In the genomic region with DNA sequence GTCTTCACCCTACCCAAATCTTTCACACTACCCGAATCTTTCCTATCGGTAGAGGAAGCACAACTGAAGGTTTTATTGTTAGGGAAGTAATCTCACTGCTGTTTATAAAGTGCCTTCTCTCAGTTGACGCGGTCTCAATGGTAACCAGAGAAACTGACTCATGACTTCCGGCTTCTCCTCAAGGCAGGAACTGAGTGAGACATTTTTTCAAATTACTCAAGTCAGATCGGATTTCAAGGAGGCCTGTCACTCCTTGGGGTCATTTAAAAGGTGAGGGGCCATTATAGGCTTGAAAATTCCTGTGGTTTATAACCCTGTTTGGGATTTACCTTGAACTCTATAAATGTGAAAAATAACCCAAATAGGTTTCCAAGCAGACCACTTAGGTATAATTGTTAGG, we compare ENCODE assay signal across 11 mouse cellular contexts.
A peak's percentile ranks its signal among the peaks of the same experiment; 100 is the strongest.
DNase-seq lines count a peak whose midpoint lies in the region; ATAC-seq and TF ChIP-seq lines count a peak whose summit lies in the region.
"Had no signal": no experiment of that assay in that cellular context is flagged by ENCODE, and none has a peak within 500 bp of the region (broad histone marks: within the 10 kb centered on the region; RNA-seq: fewer than 3 reads in every experiment).

No protein-coding gene starts in this region.

- 13% methylated on average over 6 of the region's 6 CpGs for WGBS in liver, embryonic 14.5 days (ENCODE audit: insufficient replicate concordance)
- 21% methylated on average over 6 of the region's 6 CpGs for WGBS in liver, embryonic 11.5 days
- 5% methylated on average over 6 of the region's 6 CpGs for WGBS in limb, embryonic 10.5 days
- 31% methylated on average over 6 of the region's 6 CpGs for WGBS in stomach, postnatal 0 days
- WGBS in forebrain, postnatal 0 days = 55% methylated on average over 6 of the region's 6 CpGs

- H3K4me2 ChIP-seq in liver, embryonic 14.5 days (ENCODE audit: low read depth) = no peak overlapping the region
- H3K4me2 ChIP-seq in liver, embryonic 11.5 days = no peak overlapping the region
- H3K4me2 ChIP-seq in stomach, postnatal 0 days (replicated peaks; ENCODE audit: low read depth) = no peak overlapping the region
- H3K4me2 ChIP-seq in forebrain, postnatal 0 days (ENCODE audit: low read depth) = no peak overlapping the region

- no peaks in the 10 kb centered on the region for H3K27me3 ChIP-seq in liver, embryonic 14.5 days (ENCODE audit: control insufficient read depth, insufficient read depth, low read length)
- H3K27me3 ChIP-seq in liver, embryonic 11.5 days (replicated peaks; ENCODE audit: control insufficient read depth, insufficient read depth, low read length) = no peaks in the 10 kb centered on the region
- H3K27me3 ChIP-seq in limb, embryonic 10.5 days (ENCODE audit: low read depth, poor library complexity, severe bottlenecking) = no peaks in the 10 kb centered on the region
- H3K27me3 ChIP-seq in stomach, postnatal 0 days (ENCODE audit: control insufficient read depth, insufficient read depth, low read length) = no peaks in the 10 kb centered on the region
- H3K27me3 ChIP-seq in forebrain, postnatal 0 days (ENCODE audit: insufficient read depth, low read length) = no peaks in the 10 kb centered on the region

- H3K9ac ChIP-seq in liver, embryonic 14.5 days (replicated peaks) = no peak overlapping the region
- no peak overlapping the region for H3K9ac ChIP-seq in liver, embryonic 11.5 days (ENCODE audit: low read depth, low read length)
- H3K9ac ChIP-seq in stomach, postnatal 0 days (ENCODE audit: low read length) = no peak overlapping the region
- H3K9ac ChIP-seq in forebrain, postnatal 0 days = no peak overlapping the region

- no peaks in the 10 kb centered on the region for H3K36me3 ChIP-seq in liver, embryonic 14.5 days (replicated peaks; ENCODE audit: control insufficient read depth, insufficient read depth, low read depth)
- H3K36me3 ChIP-seq in liver, embryonic 11.5 days (ENCODE audit: control insufficient read depth, insufficient read depth, low read length) = no peaks in the 10 kb centered on the region
- H3K36me3 ChIP-seq in limb, embryonic 10.5 days = no peaks in the 10 kb centered on the region
- no peaks in the 10 kb centered on the region for H3K36me3 ChIP-seq in stomach, postnatal 0 days (ENCODE audit: control insufficient read depth, insufficient read depth, low read length)
- no peaks in the 10 kb centered on the region for H3K36me3 ChIP-seq in forebrain, postnatal 0 days (ENCODE audit: insufficient read depth)

- TF ChIP-seq CTCF in liver, embryonic 14.5 days (IDR thresholded peaks at IDR 0.05; ENCODE audit: low read depth) = no peak
- no peak for TF ChIP-seq CTCF in stomach, postnatal 0 days (IDR thresholded peaks at IDR 0.05; ENCODE audit: low read depth)
- no peak for TF ChIP-seq CTCF in forebrain, postnatal 0 days (IDR thresholded peaks at IDR 0.05; ENCODE audit: low read depth)

- H3K9me3 ChIP-seq in liver, embryonic 14.5 days (ENCODE audit: control insufficient read depth, low read length) = no peaks in the 10 kb centered on the region
- H3K9me3 ChIP-seq in liver, embryonic 11.5 days (ENCODE audit: control insufficient read depth, low read length) = no peaks in the 10 kb centered on the region
- H3K9me3 ChIP-seq in limb, embryonic 10.5 days (replicated peaks) = no peaks in the 10 kb centered on the region
- H3K9me3 ChIP-seq in stomach, postnatal 0 days (ENCODE audit: control insufficient read depth, low read length) = no peaks in the 10 kb centered on the region
- H3K9me3 ChIP-seq in forebrain, postnatal 0 days (ENCODE audit: low read length) = no peaks in the 10 kb centered on the region

- no peak for TF ChIP-seq EP300 in liver, embryonic 14.5 days (IDR thresholded peaks at IDR 0.05; ENCODE audit: low read depth)
- TF ChIP-seq EP300 in stomach, postnatal 0 days (optimal IDR thresholded peaks at IDR 0.05) = no peak

- H3K4me3 ChIP-seq in liver, embryonic 14.5 days (ENCODE audit: insufficient read depth in 1 of 2, low read depth in 2 of 2, low read length in 2 of 2) = no peak overlapping the region
- H3K4me3 ChIP-seq in liver, embryonic 11.5 days (ENCODE audit: low read depth, low read length) = no peak overlapping the region
- no peak overlapping the region for H3K4me3 ChIP-seq in limb, embryonic 10.5 days
- H3K4me3 ChIP-seq in stomach, postnatal 0 days (ENCODE audit: low read depth, low read length) = no peak overlapping the region
- no peak overlapping the region for H3K4me3 ChIP-seq in forebrain, postnatal 0 days (ENCODE audit: low read depth, low read length)
- H3K4me3 ChIP-seq: heart, adult 2 months had no signal

- no peak overlapping the region for H3K27ac ChIP-seq in liver, embryonic 14.5 days
- H3K27ac ChIP-seq in liver, embryonic 11.5 days (ENCODE audit: low read depth, low read length) = no peak overlapping the region
- peak overlapping the region; percentile 47 for H3K27ac ChIP-seq in limb, embryonic 10.5 days
- H3K27ac ChIP-seq in stomach, postnatal 0 days (replicated peaks) = no peak overlapping the region
- no peak overlapping the region for H3K27ac ChIP-seq in forebrain, postnatal 0 days (ENCODE audit: low read depth, low read length)
- H3K27ac ChIP-seq: heart, adult 2 months had no signal

- ATAC-seq in liver, embryonic 14.5 days (ENCODE audit: insufficient read depth) = no peak
- no peak; the same call in 1 of the 2 replicates for ATAC-seq in liver, embryonic 11.5 days (replicated peaks; ENCODE audit: low FRiP score)
- peak; percentile 81 for ATAC-seq in stomach, postnatal 0 days (ENCODE audit: low FRiP score, low TSS enrichment)
- no peak for ATAC-seq in forebrain, postnatal 0 days
- ATAC-seq: midbrain, embryonic 16.5 days had no signal

- peaks cover 0 to 11% of the 10 kb centered on the region in 2 experiments; a peak in 2 of 4 replicates for H3K4me1 ChIP-seq in liver, embryonic 14.5 days (replicated peaks; ENCODE audit: control insufficient read depth in 2 of 2, insufficient read depth in 2 of 2, low read length in 1 of 2)
- no peaks in the 10 kb centered on the region for H3K4me1 ChIP-seq in liver, embryonic 11.5 days (replicated peaks; ENCODE audit: control insufficient read depth, insufficient read depth, low read length)
- peaks cover 34% of the 10 kb centered on the region for H3K4me1 ChIP-seq in limb, embryonic 10.5 days
- H3K4me1 ChIP-seq in stomach, postnatal 0 days (replicated peaks; ENCODE audit: control insufficient read depth, insufficient read depth) = no peaks in the 10 kb centered on the region
- H3K4me1 ChIP-seq in forebrain, postnatal 0 days (ENCODE audit: insufficient read depth) = peaks cover 4% of the 10 kb centered on the region; the same call in 1 of the 2 replicates

- DNase-seq in liver, embryonic 14.5 days (ENCODE audit: low read depth in 3 of 3, low spot score in 3 of 3) = peak in 2 of 3 experiments; percentile 16 to 45
- DNase-seq in liver, embryonic 11.5 days (ENCODE audit: low spot score) = no peak
- DNase-seq in c-Kit-positive CD71-negative TER-119-negative erythroid progenitor cells, embryonic 14.5 days (ENCODE audit: low read depth) = peak; percentile 72
- DNase-seq in limb, embryonic 10.5 days (ENCODE audit: low spot score) = peak; percentile 39
- peak; percentile 19 for DNase-seq in stomach, postnatal 0 days (ENCODE audit: low spot score)
- no peak for DNase-seq in forebrain, postnatal 0 days
- DNase-seq in layer of hippocampus, adult 18-20 months (ENCODE audit: low spot score in 2 of 2) = no peak
- no peak for DNase-seq in right cerebral cortex, adult 2 months (ENCODE audit: low spot score in 2 of 2)
- DNase-seq: adrenal gland, postnatal 36 days had no signal

Comparison
In these comparisons a context has a peak if more than half of its experiments do, and no peak if none do; other contexts are left out.
1. DNase-seq: peak in liver, embryonic 14.5 days (2 of 3), c-Kit-positive CD71-negative TER-119-negative erythroid progenitor cells, embryonic 14.5 days (single experiment), limb, embryonic 10.5 days (single experiment) and stomach, postnatal 0 days (single experiment); none in liver, embryonic 11.5 days (single experiment), forebrain, postnatal 0 days (single experiment), layer of hippocampus, adult 18-20 months (0 of 2) and right cerebral cortex, adult 2 months (0 of 2).